Mouse (Mus musculus) CD4-positive, CD25-positive, alpha-beta regulatory T cell, adult 4 months (primary cell): ENCODE results near the gene Arnt2. TPM values are rescaled to one million over a fixed set of nuclear protein-coding genes. Genes with fewer than 3 reads are reported as not detected.
A peak's percentile ranks its signal among the peaks of the same experiment; 100 is the strongest.

Source experiments
- ATAC-seq: one replicate; pipeline ENCODE4 v1.8.0; 2017
- polyA plus RNA-seq, 2 experiments: library from polyadenylated mRNA; unstranded; fragments of 100-300 nt; shearing (Covaris generic); gene quantifications; one replicate each; pipeline ENCODE4 v1.2.1; 2017

Gene Arnt2
- polyA plus RNA-seq, 2 experiments from 2014 or later: 3.6 to 4.8 TPM

DNA sequence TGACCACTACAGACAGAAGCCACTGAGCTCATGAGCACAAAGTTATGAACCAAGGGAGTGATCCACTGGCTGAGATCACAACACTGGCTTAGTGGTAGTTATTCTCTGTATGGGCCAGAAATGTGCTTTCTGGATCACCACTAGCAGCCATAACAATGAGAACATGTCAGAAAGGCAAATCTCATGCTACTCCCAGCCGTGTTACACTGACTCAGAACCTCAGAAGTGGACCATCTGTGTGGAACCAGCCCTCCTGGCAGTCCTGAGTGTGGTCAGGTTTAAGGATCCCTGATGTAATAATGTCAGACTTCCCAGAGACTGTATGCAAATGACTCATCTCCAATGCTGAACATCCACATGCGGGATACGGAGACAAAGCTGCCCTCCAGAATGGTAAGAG, 13.4 kb downstream of the Arnt2 start:
- no peak for ATAC-seq

DNA sequence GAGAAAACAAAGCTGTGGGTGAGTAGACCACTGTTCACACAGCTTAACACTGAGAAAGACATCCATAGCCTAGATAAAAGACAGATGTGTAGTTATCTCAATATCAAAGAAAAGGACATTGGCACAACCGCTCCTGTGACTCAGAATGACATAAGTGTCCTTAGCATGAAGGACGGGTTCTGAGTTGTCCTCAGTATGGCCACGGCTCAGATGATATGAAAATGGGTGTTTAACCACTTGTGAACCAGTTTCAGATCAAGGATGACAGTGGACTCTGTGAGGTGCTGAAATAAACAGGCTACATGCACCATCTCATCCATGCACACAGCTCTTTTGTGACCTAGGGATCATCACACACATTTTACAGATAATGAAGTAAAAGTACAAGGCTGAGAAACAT, 22.1 kb downstream of the Arnt2 start:
- no peak for ATAC-seq

DNA sequence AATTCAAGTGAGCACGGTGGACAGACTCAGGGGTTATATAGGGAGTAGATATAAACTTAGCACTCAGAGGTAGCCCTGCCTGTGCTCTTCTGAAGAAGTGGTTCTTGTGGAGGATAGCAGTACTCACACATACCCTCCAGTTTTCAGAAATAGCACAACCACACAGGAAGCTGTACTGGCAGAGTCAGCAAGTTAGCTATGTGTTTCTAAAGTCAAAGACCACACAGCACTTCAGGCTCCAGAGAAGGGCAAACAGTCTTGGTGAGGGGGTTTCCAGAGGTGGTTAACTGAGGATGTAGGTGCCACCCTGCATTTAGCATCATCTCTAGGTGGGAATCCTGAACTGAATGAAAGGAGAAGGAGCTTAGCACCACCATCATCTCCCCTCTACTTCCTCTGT, 23.5 kb downstream of the Arnt2 start:
- peak; percentile 88 for ATAC-seq

DNA sequence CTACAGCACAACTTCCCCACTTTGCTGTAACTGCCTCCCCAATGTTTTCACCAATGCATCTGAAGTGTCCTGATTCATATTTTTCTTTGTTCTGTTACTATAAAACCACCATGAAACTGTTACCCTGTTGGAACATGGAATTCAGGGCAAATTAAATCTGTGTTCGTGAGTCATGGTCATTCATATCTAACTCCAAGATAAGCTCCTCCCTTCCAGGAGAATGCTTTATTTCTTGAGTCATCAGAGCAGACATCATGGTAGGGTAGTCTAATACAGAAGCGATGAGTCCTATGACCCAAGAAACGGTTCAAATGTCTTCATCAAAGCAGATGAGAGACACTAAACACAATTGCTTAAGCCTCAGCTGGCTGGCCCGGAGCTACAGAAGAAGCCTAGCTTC, 25.2 kb downstream of the Arnt2 start:
- ATAC-seq: no peak

DNA sequence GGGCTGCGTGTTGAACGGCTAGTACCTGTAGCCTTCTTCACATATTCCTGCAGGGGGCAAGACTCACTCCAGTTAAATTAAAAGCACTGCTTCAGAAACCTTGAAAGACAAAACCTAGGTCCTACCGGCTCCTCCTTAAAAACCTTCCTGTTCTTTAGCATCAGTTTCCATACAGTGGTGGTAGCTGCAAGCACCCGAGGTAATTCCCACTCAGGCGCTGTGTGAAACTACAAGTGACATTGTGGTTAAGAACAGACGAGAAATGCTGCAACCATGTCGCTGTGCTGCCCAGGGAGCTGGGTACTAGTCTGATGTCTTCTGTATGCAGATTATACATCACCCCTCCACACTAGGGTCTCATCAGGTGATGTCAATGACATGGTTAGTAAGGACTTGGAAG, 25.9 kb downstream of the Arnt2 start:
- ATAC-seq: no peak

DNA sequence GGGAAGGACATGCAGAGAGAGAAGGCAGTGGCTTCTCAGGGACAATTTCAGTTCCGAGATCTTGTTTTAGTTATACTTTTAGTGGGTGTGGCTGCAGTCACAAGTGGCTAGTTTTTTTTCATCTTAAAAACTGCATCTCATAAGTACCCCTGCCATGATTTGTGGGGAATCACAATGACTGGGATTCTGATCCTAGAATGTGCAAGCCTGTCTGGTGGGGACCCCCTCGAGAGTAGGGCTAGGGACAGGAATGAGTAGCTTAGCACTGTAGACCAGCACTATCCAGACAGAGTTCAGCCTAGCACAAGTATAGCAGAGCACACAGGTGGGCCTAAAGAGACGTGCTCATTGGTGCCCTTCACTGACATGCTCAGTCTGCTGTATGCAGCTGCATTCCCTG, 27.6 kb downstream of the Arnt2 start:
- ATAC-seq: no peak

DNA sequence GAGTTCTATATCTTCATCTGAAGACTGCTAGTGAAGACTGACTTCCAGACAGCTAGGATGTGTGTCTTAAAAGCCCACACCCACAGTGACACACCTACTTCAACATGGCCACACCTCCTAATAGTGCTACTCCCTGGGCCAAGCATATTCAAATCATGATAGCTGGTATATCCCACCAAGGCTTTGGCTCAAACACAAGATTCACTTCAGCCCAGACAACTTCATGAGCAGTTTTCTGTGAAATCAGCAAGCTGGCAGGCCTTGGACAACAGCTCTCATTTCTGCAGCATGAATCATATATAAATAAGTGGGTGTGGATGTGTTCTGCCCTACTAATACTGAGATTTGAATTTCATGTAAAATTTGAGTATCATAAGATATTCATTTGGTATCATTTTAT, 29.2 kb downstream of the Arnt2 start:
- no peak for ATAC-seq

DNA sequence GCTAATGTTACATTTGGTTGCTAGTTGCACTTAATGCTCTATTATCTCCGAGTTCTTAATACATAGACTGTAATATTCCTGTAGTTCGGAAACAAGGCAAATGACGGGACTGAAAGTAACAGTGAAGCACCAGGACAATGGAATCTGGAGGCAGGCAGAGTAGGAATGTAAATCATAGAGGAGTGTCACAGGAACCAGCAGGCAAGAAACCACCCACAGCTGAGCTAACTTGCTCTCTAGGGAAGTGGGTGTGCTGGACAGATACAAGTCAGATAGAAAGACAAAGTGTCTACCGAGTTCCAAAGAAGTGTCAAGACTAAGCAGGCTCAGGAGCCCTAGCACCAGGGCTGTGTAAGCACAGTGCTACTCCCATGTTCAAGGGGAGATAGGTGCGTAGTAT, 32.6 kb downstream of the Arnt2 start:
- no peak for ATAC-seq

DNA sequence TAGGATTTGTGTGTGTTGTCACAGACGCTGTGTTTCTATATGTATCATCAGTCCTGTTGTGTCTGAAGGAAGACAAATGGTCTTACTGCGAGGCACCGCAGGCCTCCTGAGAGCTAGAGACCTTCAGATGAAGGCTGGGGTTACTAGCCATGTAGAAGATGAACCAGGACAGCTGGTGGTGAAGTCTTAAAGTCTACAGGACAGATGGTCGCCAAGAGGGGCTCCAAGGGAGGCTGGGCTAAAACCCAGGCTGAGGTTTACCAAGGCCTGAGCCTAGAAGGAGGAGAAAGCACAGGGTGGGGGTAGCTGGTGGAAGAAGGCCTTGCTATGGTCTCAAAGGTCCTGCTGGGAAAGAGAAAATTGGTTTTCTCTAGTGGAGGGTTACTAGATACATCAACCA, 36.3 kb downstream of the Arnt2 start:
- ATAC-seq: no peak

DNA sequence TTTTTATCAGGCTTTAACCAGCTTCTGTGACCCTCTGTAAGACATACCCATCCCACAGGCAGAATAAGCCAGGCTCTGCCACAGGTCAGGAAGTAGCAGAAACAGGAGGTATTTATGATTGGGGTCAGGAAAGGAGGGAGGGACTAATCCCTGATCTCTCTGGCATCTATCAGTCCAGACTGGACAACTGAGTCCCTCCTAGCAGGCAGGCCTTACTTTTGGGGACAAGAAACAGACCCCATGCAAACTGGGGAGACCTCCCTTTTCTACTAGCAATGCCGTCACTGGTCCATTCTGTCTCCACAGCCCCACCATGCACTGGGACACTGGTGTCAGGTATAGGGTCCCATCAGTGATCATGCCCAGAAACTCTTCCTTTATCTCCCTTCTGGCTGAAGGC, 37.1 kb downstream of the Arnt2 start:
- no peak for ATAC-seq

DNA sequence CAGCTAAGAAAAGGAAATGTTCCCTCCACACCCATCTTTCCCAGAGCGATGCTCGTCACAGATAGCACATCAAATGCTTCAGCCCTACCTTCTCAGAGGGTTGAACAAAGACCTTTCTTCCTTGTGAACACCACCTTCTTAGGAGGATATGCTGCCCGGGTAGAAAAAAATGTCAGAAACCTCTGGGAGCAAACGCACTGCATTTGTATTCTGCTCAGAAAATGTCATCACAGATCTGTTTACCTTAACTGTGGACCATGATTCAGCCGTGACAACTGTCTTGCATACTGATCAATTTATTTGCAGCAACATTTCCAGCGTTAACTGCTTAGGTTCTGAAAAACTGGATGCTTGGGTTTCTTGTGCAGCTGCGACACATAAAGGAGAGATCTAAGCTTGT, 37.7 kb downstream of the Arnt2 start:
- ATAC-seq: no peak

DNA sequence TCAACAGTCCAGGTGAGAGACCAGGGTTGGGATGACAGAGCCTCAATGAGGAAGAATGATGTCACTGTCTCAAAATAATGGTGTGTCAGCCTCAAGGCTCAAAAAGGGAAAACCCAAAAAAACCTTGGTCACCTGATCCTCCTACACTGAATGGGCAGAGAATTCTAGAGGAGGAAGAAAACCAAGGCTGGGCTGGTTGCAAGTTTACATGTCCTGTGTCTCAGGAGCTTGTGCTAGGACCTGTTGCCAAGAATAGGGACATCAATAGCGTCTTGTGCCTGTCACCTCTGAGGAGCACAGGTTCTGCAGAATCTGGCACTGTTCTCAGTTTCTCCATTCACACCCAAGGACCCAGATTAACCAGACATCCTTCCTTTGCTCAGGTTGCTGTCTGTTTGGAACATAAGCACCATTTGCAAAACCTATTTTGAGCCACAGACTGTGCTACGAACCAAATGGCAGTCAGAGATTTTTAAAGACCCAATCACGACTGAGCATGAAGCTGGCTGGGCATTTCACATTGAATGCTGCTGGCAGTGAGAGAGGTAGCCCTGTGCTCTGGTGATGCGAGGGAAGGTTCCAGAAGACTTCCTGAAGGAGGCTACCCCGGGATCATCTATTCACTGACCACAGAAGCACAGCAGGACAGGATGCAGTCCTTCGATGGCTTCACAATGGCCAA, 38.9 kb downstream of the Arnt2 start:
- peak; percentile 34 for ATAC-seq

DNA sequence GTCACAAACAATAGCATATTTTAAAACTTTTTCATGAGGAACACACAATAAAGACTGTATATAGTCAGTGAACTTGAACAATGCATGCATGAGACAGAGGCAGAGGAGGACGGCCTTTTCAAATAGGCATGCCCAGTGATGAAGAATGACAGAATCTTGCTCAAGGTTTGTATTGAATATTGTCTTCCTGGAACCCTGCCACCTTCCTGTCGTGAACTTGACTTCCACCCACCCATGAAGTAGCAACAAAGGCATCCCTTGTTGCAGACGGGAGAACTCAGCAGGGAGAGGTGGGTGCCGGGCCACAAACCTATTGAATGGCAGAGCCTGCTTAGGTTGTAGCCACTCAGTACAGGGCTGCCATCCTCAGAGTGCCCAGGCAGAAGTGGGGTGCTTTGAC, 43.7 kb downstream of the Arnt2 start:
- no peak for ATAC-seq

DNA sequence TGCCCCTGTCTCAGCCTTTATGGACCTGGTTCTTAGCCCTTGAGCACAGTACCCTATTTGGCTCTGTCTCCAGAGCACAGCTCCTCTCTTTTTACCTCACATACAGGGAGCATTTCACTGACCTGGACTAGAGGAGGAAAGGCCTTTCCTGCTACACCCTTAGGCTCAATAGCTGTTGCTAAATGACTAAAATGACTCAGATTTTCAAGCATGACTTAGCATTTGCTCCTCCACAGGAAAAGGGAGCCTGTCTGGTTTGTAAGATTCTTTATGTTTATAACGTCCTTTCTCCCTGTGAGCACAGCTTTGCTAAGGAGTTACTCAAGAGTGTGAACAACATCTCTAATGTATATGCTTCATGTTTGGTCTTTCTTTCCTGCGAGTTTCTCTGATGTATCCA, 47.3 kb downstream of the Arnt2 start:
- no peak for ATAC-seq

DNA sequence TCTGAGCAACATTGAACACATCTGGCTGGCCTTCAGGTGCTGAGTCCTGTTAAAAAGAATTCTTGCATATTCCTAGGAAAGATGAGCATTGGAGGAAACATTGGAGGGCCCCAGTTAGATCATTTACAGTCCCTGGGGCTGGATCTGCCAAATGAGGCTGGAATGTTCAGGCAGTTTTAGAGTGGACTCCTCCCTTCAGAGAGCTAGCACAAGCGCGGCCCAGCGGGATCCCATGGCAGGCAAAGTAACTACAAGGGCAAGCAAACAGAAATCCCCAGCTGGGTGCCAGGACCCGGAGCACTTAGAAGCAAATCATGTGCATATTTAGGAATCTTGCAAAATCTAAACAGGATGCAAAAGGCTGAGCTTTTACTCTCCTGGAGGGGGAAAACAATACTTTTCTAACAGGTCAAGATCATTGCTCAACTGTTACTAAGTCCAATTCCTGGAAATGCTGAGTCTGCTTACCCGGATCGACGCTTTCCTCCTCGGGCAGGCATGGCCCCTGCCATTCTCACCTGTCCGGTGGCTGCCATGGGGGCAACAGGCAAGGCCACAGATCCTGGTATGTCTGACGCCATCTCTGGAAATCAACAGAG, 48.8 kb downstream of the Arnt2 start:
- ATAC-seq: no peak

DNA sequence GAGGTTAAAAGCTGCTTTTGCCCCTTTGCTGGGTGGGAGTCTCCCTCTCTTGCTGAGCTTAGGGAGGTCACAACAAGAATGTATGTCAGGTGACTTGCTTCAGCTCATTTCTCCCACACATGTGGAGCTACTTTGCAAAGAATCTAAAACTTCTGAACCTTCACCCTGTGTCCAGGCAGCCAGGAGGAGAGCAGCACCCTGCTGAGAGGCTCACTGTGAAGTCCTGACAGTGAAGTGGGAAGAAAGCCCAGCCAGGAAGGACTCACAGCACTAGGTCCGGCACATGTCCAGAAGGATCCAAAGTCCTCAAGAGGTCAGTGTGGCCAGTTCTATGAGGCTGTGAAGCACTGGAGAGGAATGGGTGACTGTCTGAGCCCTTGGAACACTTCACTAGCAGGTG, 51.5 kb downstream of the Arnt2 start:
- ATAC-seq: no peak

DNA sequence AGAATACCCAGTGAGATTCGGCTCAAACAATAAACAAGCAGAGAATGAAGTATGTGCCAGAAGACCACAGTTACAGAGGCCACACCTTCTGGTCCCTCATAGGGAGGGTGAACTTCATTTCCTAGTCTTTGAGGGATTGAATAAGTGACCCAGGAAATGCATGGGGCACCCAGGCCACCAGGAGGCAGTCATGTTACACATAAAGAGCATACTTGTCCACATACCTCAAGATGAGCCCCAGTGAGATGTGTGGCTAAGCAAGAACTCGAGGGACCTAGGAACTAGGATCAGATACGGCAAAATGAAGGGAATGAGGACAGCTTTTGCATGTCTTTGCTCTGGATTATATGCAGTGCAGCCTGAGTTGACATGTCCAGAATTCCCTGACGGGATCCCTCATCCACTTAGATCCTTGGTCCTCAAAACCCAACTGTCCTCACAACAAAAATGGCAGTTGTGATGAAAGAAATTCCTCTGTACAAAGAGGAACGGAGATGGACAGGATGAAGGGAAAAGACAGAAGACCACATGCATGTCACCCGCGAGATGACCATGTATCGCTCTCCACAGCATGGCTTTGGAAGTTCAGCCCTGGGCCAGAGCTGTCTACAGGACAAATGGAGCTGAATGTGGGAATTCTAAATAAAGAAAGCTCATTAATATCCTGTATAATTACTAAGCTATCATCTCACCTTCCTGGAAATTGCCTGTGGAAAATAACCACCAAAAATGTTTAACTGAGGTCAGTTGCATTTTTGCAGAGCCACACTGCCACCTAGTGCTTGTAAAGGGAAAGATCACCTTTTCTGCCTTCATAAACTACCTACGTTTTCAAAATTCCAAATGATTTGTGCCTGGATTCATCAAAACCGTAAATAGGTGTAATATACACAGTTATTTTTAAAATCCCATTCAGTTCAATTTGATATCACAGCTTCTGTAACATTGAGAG, 54.1 kb downstream of the Arnt2 start:
- ATAC-seq: peak; percentile 91

DNA sequence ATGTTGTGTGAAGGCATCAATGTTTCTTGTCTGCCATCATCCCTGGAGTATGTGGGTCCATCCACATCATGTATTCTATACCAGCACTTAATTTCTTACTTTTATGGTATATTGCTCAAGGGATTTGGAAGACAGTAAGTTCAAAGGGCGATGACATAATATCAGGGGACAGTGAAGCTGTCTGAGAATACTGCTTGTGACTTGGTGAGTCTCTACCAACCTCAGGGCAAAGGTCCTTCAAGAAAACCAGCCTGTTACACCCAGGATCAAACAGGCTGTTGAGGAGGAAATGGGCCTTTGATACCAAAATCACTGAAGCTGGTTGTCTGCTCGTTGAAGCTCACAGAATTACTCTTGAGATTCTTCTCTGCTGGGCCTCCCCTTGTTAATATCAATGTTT, 55.1 kb downstream of the Arnt2 start:
- ATAC-seq: no peak

DNA sequence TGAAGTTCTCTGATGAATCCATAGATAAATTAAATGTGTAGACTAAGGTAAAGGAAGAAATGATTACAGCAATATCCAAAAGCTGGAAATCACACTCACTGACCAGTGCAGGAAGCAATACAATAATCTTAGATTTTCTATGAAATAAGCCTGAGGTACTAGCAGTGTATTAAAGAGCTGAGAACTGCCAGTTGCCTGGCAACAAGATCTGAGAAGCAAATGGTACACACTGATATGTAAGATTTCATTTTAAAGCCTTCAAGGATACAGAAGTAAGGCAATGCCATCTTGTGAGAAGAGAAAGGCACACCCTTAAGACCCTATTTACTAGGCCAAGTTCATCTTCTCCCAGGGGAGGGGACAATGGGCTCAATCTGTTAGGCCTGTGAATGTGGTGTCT, 59.4 kb downstream of the Arnt2 start:
- ATAC-seq: no peak

DNA sequence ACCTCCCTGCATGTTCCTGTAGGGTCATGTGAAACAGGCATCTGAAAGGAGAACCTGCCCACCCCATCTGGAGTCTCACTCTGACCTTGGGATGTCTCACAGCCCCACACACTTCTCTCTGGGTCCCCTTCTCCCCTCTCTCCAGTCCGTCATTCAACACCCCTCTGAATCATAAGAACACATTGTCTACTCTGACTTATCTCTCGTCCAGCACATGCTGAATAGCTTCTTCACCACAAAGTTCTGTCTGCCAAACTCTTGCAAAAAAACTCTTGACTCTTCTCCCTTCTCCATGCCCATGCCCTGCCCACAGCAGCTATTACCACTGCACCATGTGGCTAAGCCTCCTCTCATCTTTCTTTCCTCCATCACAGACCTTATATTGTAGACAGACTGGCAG, 60.0 kb downstream of the Arnt2 start:
- no peak for ATAC-seq

DNA sequence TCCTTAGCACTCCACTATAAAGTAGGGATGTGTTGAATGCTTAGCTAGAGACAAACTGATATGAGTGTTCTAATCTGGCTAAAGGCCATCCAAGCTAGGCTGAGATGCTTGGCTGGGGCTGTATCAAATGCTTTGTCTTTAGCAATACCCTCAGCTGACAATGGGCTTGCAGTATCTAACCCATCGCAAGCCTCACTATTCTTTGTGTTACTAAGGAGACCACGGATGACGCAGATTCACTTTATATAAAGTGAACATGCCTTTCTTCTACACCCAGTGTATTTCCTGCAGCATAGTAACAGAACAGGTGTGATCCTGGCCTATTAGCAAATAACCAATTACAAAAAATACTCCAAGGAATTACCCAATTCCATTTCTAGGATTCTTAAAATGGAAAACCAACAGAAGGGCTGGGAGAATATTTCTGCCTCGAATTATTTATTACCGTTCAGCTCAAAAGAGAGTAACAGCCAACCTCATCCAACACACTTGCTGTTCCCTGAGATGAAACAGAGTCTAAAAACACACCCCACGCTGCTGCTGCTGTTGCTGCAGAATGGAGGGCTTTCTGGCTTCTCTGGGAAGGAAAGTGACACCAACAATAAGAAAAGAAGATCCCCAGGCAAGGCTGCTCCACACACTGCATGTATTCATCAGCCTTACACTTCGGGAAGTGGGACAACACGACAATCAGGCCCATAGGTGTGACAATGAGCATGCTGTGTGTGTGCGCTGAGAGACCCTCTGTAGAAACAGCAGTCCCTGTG, 61.6 kb downstream of the Arnt2 start:
- ATAC-seq: no peak

DNA sequence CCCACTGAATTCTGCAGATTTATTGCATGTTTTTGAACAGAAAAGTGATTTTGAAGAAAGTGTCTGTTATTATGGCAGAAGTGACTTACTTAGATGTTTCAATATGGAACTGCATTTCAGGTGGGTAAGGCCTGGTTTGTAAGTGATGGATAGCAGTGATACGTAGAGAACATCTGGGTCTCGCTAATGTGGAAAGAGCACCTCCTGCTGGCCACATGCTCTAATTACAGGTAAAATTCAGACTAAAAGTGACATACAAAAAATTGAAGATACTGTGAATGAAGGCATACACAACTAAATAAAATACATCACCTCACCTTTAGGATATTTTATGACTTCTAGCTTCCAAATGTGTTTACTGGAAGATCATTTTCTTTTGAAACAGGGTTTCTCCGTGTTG, 66.8 kb downstream of the Arnt2 start:
- no peak for ATAC-seq

DNA sequence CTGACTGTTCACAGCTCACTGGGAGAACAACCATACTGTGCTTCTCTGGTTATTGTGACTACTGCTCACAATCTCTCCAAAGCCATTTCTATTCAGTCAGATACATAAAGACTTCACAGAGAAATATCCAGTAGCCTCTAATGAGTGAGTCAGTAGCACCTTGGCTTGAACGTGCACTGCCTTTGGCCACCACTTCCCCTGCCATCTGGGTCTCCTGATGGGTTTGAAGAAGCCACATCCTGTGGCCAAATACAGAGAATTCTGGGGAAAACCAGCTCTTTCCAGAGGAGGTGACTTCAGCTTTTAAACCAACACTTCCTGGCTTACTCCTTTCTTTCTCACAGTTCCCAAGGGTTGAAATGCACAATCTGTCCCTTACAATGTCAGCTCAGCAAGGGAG, 69.0 kb downstream of the Arnt2 start:
- ATAC-seq: no peak
